Mouse (Mus musculus): ENCODE measurements at regions not wholly inside any gene's neighbourhood (a gene's known extent, or its start where the extent isn't known, plus 50 kb on each side); places are given as distances from the start of the nearest gene placed in this dataset.

- no peak for DNase-seq
Measured at GRCm38 (mm10) chr17:83918413-83919139, 70.8 kb upstream of the Haao start.

GRCm38 (mm10) chr17:83917781-83918180 is 70.0 kb upstream of the Haao start:
- no peak for DNase-seq

- no peak for DNase-seq
Measured at GRCm38 (mm10) chr17:83916684-83917166, 69.0 kb upstream of the Haao start.

GRCm38 (mm10) chr17:83915034-83915433 is 67.3 kb upstream of the Haao start:
- DNase-seq: no peak

- DNase-seq: no peak
Measured at GRCm38 (mm10) chr17:83914603-83915002, 66.8 kb upstream of the Haao start.

GRCm38 (mm10) chr17:83913711-83914415 is 66.1 kb upstream of the Haao start:
- DNase-seq: no peak

- DNase-seq: no peak
Measured at GRCm38 (mm10) chr17:83912421-83912820, 64.7 kb upstream of the Haao start.

GRCm38 (mm10) chr17:83908811-83909210 is 61.0 kb upstream of the Haao start:
- DNase-seq: no peak

GRCm38 (mm10) chr17:83907538-83907937 is 59.8 kb upstream of the Haao start:
- no peak for DNase-seq

GRCm38 (mm10) chr17:83906751-83907537 is 59.2 kb upstream of the Haao start:
- no peak for DNase-seq

GRCm38 (mm10) chr17:83903467-83903866 is 55.7 kb upstream of the Haao start:
- peak; percentile 62 for DNase-seq

GRCm38 (mm10) chr17:83902523-83902922 is 54.8 kb upstream of the Haao start:
- DNase-seq: no peak

GRCm38 (mm10) chr17:83902091-83902490 is 54.3 kb upstream of the Haao start:
- no peak for DNase-seq

GRCm38 (mm10) chr17:83899588-83900152 is 51.9 kb upstream of the Haao start:
- DNase-seq: no peak

- no peak for DNase-seq
Measured at GRCm38 (mm10) chr17:83898531-83898930, 50.8 kb upstream of the Haao start.

Data from cerebellum, adult 11 months (tissue).